In the genomic region with DNA sequence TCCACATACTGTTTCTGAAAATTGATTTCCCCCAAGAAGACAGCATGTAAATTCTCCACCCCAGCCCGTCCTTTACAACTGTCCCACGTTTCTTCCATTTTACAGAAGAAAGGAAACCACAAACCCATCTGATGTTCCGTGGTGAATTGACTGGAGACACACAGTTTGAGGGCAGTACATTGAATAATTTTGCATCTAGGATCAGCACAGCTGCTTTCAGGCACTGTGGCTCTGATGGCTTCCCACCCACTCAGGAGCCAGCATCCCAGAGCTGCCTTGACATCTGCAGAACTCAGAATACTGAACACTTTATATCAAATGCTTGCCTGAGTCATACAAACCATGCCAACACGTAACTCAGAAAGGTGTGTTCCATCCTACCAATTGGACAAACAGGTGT, we compare ENCODE assay signal across 23 mouse cellular contexts. TPM values are rescaled to one million over a fixed set of nuclear protein-coding genes. Genes with fewer than 3 reads are reported as not detected.
A peak's percentile ranks its signal among the peaks of the same experiment; 100 is the strongest.
DNase-seq lines count a peak whose midpoint lies in the region; ATAC-seq lines count a peak whose summit lies in the region.
"Had no signal": no experiment of that assay in that cellular context is flagged by ENCODE, and none has a peak within 500 bp of the region (broad histone marks: within the 10 kb centered on the region; RNA-seq: fewer than 3 reads in every experiment).

No protein-coding gene starts in this region.

- peak; percentile 51; the same call in 1 of the 2 replicates for ATAC-seq in frontal cortex, adult (ENCODE audit: low TSS enrichment)
- no peak for ATAC-seq in erythroblast, adult 5-6 weeks (replicated peaks; ENCODE audit: low FRiP score, poor library complexity, severe bottlenecking)
- ATAC-seq: CD4-positive, CD25-positive, alpha-beta regulatory T cell, adult 4 months; forebrain, embryonic 15.5 days; hindbrain, embryonic 16.5 days; intestine, embryonic 16.5 days had no signal

- no peak for DNase-seq in frontal cortex, postnatal 36 days (ENCODE audit: low spot score in 2 of 2)
- peak; percentile 22 for DNase-seq in thymus, postnatal 0 days (ENCODE audit: low spot score)
- DNase-seq in thymus, postnatal 36 days: no peak
- peak; percentile 35 for DNase-seq in brain, adult 2 months (ENCODE audit: low read depth, low spot score)
- DNase-seq in left cerebral cortex, adult 18-20 months (ENCODE audit: low spot score in 2 of 2): no peak
- DNase-seq: adrenal gland, postnatal 10 days; adrenal gland, postnatal 36 days; B cell, adult 2 months; cerebellum, adult 11 months; cerebellum, adult 2 months; cerebellum, adult 9-11 months; cerebellum, postnatal 25 days; embryo, embryonic 11 days; gastrocnemius, postnatal 25 days; heart, adult 18-20 months; heart, postnatal 10 days; heart, postnatal 36 days had no signal

RNA-seq across cellular contexts. Expression of gene Rpl34, which starts 10.0 kb away (rescaled TPM):
- 1,349 and 1,390 TPM in 2 replicates for polyA plus RNA-seq in thymus, postnatal 0 days (2015; fragmentation: Nextera tagmentation; extraction: Ambion mirVana)
- 359 and 391 TPM in 2 replicates for total RNA-seq in erythroblast, adult 5-6 weeks (2015; ENCODE audit: low replicate concordance)
- 424 and 588 TPM in 2 replicates for total RNA-seq in erythroblast, adult 5-6 weeks (2017; ENCODE audit: low replicate concordance)
- 100 to 1,000 TPM; 343 to 349 TPM for total RNA-seq in left cerebral cortex, adult 18-20 months (2021)

RNA-seq across cellular contexts. Expression of gene Ostc, which starts 11.0 kb away (rescaled TPM):
- polyA plus RNA-seq in thymus, postnatal 0 days (2015; fragmentation: Nextera tagmentation; extraction: Ambion mirVana): 341 and 352 TPM in 2 replicates
- total RNA-seq in erythroblast, adult 5-6 weeks (2015; ENCODE audit: low replicate concordance): 45.4 and 56.7 TPM in 2 replicates
- 43.6 and 58.4 TPM in 2 replicates for total RNA-seq in erythroblast, adult 5-6 weeks (2017; ENCODE audit: low replicate concordance)
- 10 to 100 TPM; 57.4 to 61.3 TPM for total RNA-seq in left cerebral cortex, adult 18-20 months (2021)

Comparison
In these comparisons a context has a peak if more than half of its experiments do, and no peak if none do; other contexts are left out.
1. DNase-seq: peak in thymus, postnatal 0 days (single experiment) and brain, adult 2 months (single experiment); none in frontal cortex, postnatal 36 days (0 of 2), thymus, postnatal 36 days (0 of 2) and left cerebral cortex, adult 18-20 months (0 of 2).